Mouse (Mus musculus) cerebellum, adult 2 months (tissue): ENCODE data around the gene Nr1h4.

ENCODE experiments used
- CTCF ChIP-seq: fragments of 200-500 bp; IDR thresholded peaks from 2 replicates; pipeline ENCODE4 v1.5.1; 2011; ENCODE audit warnings: low read depth, mild to moderate bottlenecking, control low read depth, low read length, moderate library complexity, borderline replicate concordance; ENCODE audit not compliant: insufficient read depth
- POLR2A ChIP-seq: fragments of 200-500 bp; IDR thresholded peaks from 2 replicates; pipeline ENCODE4 v1.6.1; 2011; ENCODE audit warnings: low read length, control low read depth, borderline replicate concordance; ENCODE audit not compliant: insufficient read depth

DNA sequence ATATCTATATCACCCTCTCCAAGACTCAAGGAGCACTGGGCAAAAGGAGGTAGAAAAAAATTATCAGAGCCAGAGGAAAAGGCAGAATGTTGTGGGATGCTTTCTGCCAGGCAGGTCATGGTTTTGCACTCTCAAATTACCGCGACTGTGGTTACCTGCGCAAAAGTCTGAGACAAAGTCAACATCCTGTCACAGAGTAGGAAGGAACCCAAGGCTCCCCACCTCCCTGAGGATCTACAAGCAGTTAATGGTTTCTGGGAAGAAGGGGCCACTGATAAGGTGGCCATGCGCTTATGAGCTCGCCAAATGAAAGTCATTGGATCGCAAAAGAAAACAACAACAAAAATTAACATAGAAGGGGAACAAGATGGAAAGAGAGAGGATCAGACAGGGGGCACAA is 39.6 kb upstream of the Nr1h4 start:
- no peak for TF ChIP-seq CTCF
- TF ChIP-seq POLR2A = no peak
